Mouse (Mus musculus): Measurements from ENCODE around the gene Gm14597. TPM values are rescaled to one million over a fixed set of nuclear protein-coding genes. Genes with fewer than 3 reads are reported as not detected.
A peak's percentile ranks its signal among the peaks of the same experiment; 100 is the strongest.
"Not testable (repeated sequence)": the region's sequence is repeated elsewhere in the genome, so short reads cannot be mapped to it uniquely, and the experiment has no call there.

Gm14597 gene
- polyA plus RNA-seq (2014; fragmentation: Nextera tagmentation; extraction: Ambion mirVana), result not detected in 2 replicates

- H3K9ac ChIP-seq (ENCODE audit: low read length), result peak within 1 kb of the TSS; percentile 22; the same call in 1 of the 2 replicates
- WGBS, result 100% methylated on average over 1 of the region's 4 CpGs
- H3K9me3 ChIP-seq (ENCODE audit: control insufficient read depth, low read length); ATAC-seq (ENCODE audit: insufficient number of reproducible peaks, low FRiP score, low TSS enrichment, low read depth); H3K36me3 ChIP-seq (ENCODE audit: control insufficient read depth, insufficient read depth, low read length); H3K4me1 ChIP-seq (ENCODE audit: control insufficient read depth, insufficient read depth, low read length); DNase-seq (ENCODE audit: low spot score); H3K27me3 ChIP-seq (ENCODE audit: control insufficient read depth, insufficient read depth, low read length); H3K27ac ChIP-seq (replicated peaks; ENCODE audit: low read depth, low read length): not testable (repeated sequence)
- peak within 1 kb of the TSS; percentile 43 for H3K4me2 ChIP-seq (ENCODE audit: low read depth, severe bottlenecking)
- peak within 1 kb of the TSS; percentile 28 for H3K4me3 ChIP-seq (ENCODE audit: low read depth, low read length)
Observed at GRCm38 (mm10) chrX:53608879-53609278, at the start of gene Gm14597. Gene Gm14597 (minus strand): TSS chrX:53608979.

GRCm38 (mm10) chrX:53652917-53653316 lies 44.1 kb upstream of the Gm14597 start:
- not testable (repeated sequence) for H3K9ac ChIP-seq (ENCODE audit: low read length); H3K9me3 ChIP-seq (ENCODE audit: control insufficient read depth, low read length); H3K27ac ChIP-seq (replicated peaks; ENCODE audit: low read depth, low read length); H3K4me3 ChIP-seq (ENCODE audit: low read depth, low read length); H3K27me3 ChIP-seq (ENCODE audit: control insufficient read depth, insufficient read depth, low read length); H3K36me3 ChIP-seq (ENCODE audit: control insufficient read depth, insufficient read depth, low read length); H3K4me1 ChIP-seq (ENCODE audit: control insufficient read depth, insufficient read depth, low read length); DNase-seq (ENCODE audit: low spot score); ATAC-seq (ENCODE audit: insufficient number of reproducible peaks, low FRiP score, low TSS enrichment, low read depth); H3K4me2 ChIP-seq (ENCODE audit: low read depth, severe bottlenecking)
- 69% methylated on average over 4 of the region's 4 CpGs for WGBS

GRCm38 (mm10) chrX:53645885-53646284 lies 37.1 kb upstream of the Gm14597 start:
- no peak overlapping the region for H3K9ac ChIP-seq (ENCODE audit: low read length)
- H3K27ac ChIP-seq (replicated peaks; ENCODE audit: low read depth, low read length), result no peak overlapping the region
- ATAC-seq (ENCODE audit: insufficient number of reproducible peaks, low FRiP score, low TSS enrichment, low read depth), result no peak
- DNase-seq (ENCODE audit: low spot score), result no peak
- no peak overlapping the region for H3K4me2 ChIP-seq (ENCODE audit: low read depth, severe bottlenecking)
- no peaks in the 10 kb centered on the region for H3K4me1 ChIP-seq (ENCODE audit: control insufficient read depth, insufficient read depth, low read length)
- H3K27me3 ChIP-seq (ENCODE audit: control insufficient read depth, insufficient read depth, low read length), result no peaks in the 10 kb centered on the region
- H3K36me3 ChIP-seq (ENCODE audit: control insufficient read depth, insufficient read depth, low read length), result no peaks in the 10 kb centered on the region
- H3K4me3 ChIP-seq (ENCODE audit: low read depth, low read length), result no peak overlapping the region
- H3K9me3 ChIP-seq (ENCODE audit: control insufficient read depth, low read length), result no peaks in the 10 kb centered on the region
- WGBS, result 89% methylated on average over 6 of the region's 6 CpGs

GRCm38 (mm10) chrX:53642980-53643961 lies 34.5 kb upstream of the Gm14597 start, which contains the start of gene Rtl8a:
Gene Rtl8a (minus strand): TSS chrX:53643682.
- DNase-seq (ENCODE audit: low spot score), result peak; percentile 82
- not testable (repeated sequence) for H3K9ac ChIP-seq (ENCODE audit: low read length); H3K9me3 ChIP-seq (ENCODE audit: control insufficient read depth, low read length); H3K4me1 ChIP-seq (ENCODE audit: control insufficient read depth, insufficient read depth, low read length); H3K36me3 ChIP-seq (ENCODE audit: control insufficient read depth, insufficient read depth, low read length); H3K27me3 ChIP-seq (ENCODE audit: control insufficient read depth, insufficient read depth, low read length); H3K27ac ChIP-seq (replicated peaks; ENCODE audit: low read depth, low read length)
- H3K4me3 ChIP-seq (ENCODE audit: low read depth, low read length), result peak within 1 kb of the TSS; percentile 20
- H3K4me2 ChIP-seq (ENCODE audit: low read depth, severe bottlenecking), result peak within 1 kb of the TSS; percentile 22
- peak; percentile 87 for ATAC-seq (ENCODE audit: insufficient number of reproducible peaks, low FRiP score, low TSS enrichment, low read depth)
- WGBS, result 29% methylated on average over 11 of the region's 50 CpGs

GRCm38 (mm10) chrX:53642604-53642979 lies 33.8 kb upstream of the Gm14597 start:
- H3K4me1 ChIP-seq (ENCODE audit: control insufficient read depth, insufficient read depth, low read length); H3K36me3 ChIP-seq (ENCODE audit: control insufficient read depth, insufficient read depth, low read length); H3K27me3 ChIP-seq (ENCODE audit: control insufficient read depth, insufficient read depth, low read length); H3K4me2 ChIP-seq (ENCODE audit: low read depth, severe bottlenecking); H3K4me3 ChIP-seq (ENCODE audit: low read depth, low read length); H3K27ac ChIP-seq (replicated peaks; ENCODE audit: low read depth, low read length); H3K9me3 ChIP-seq (ENCODE audit: control insufficient read depth, low read length); DNase-seq (ENCODE audit: low spot score); H3K9ac ChIP-seq (ENCODE audit: low read length): not testable (repeated sequence)
- peak; percentile 13; the same call in 1 of the 2 replicates for ATAC-seq (ENCODE audit: insufficient number of reproducible peaks, low FRiP score, low TSS enrichment, low read depth)
- WGBS, result 76% methylated on average over 3 of the region's 4 CpGs

GRCm38 (mm10) chrX:53638107-53638506 lies 29.3 kb upstream of the Gm14597 start:
- not testable (repeated sequence) for H3K9me3 ChIP-seq (ENCODE audit: control insufficient read depth, low read length); DNase-seq (ENCODE audit: low spot score); H3K4me1 ChIP-seq (ENCODE audit: control insufficient read depth, insufficient read depth, low read length); H3K4me2 ChIP-seq (ENCODE audit: low read depth, severe bottlenecking); H3K27ac ChIP-seq (replicated peaks; ENCODE audit: low read depth, low read length); H3K4me3 ChIP-seq (ENCODE audit: low read depth, low read length); H3K9ac ChIP-seq (ENCODE audit: low read length); H3K36me3 ChIP-seq (ENCODE audit: control insufficient read depth, insufficient read depth, low read length); H3K27me3 ChIP-seq (ENCODE audit: control insufficient read depth, insufficient read depth, low read length); ATAC-seq (ENCODE audit: insufficient number of reproducible peaks, low FRiP score, low TSS enrichment, low read depth)
- 59% methylated on average over 3 of the region's 3 CpGs for WGBS

GRCm38 (mm10) chrX:53611395-53611794 lies 2.6 kb upstream of the Gm14597 start:
- ATAC-seq (ENCODE audit: insufficient number of reproducible peaks, low FRiP score, low TSS enrichment, low read depth); H3K9me3 ChIP-seq (ENCODE audit: control insufficient read depth, low read length): not testable (repeated sequence)

GRCm38 (mm10) chrX:53610571-53610970 lies 1.8 kb upstream of the Gm14597 start:
- H3K27ac ChIP-seq (replicated peaks; ENCODE audit: low read depth, low read length), result no peak overlapping the region
- WGBS, result 6% methylated on average over 3 of the region's 3 CpGs
- H3K9me3 ChIP-seq (ENCODE audit: control insufficient read depth, low read length), result no peaks in the 10 kb centered on the region
- no peak overlapping the region for H3K4me3 ChIP-seq (ENCODE audit: low read depth, low read length)
- ATAC-seq (ENCODE audit: insufficient number of reproducible peaks, low FRiP score, low TSS enrichment, low read depth), result no peak
- H3K9ac ChIP-seq (ENCODE audit: low read length), result no peak overlapping the region
- H3K4me1 ChIP-seq (ENCODE audit: control insufficient read depth, insufficient read depth, low read length), result no peaks in the 10 kb centered on the region
- peak; percentile 69 for DNase-seq (ENCODE audit: low spot score)
- no peaks in the 10 kb centered on the region for H3K27me3 ChIP-seq (ENCODE audit: control insufficient read depth, insufficient read depth, low read length)
- no peaks in the 10 kb centered on the region for H3K36me3 ChIP-seq (ENCODE audit: control insufficient read depth, insufficient read depth, low read length)
- H3K4me2 ChIP-seq (ENCODE audit: low read depth, severe bottlenecking), result no peak overlapping the region

More at GRCm38 (mm10) chrX:53611395-53611794, 2.6 kb upstream of the Gm14597 start:
- not testable (repeated sequence) for H3K36me3 ChIP-seq (ENCODE audit: control insufficient read depth, insufficient read depth, low read length); H3K4me2 ChIP-seq (ENCODE audit: low read depth, severe bottlenecking); DNase-seq (ENCODE audit: low spot score); H3K27me3 ChIP-seq (ENCODE audit: control insufficient read depth, insufficient read depth, low read length); H3K4me3 ChIP-seq (ENCODE audit: low read depth, low read length); H3K27ac ChIP-seq (replicated peaks; ENCODE audit: low read depth, low read length); H3K4me1 ChIP-seq (ENCODE audit: control insufficient read depth, insufficient read depth, low read length); H3K9ac ChIP-seq (ENCODE audit: low read length)

Data from limb, embryonic 11.5 days (tissue).